Mouse (Mus musculus) forebrain, embryonic 11.5 days (tissue): ENCODE results near the gene Rbfox2. TPM values are rescaled to one million over a fixed set of nuclear protein-coding genes. Genes with fewer than 3 reads are reported as not detected.

Experiments used
- ATAC-seq: fragments of 200-750 bp; cut with Nextera tagmentation; replicated peaks from 2 replicates; pipeline ENCODE4 v1.8.0; 2017; ENCODE audit warnings: moderate TSS enrichment; ENCODE audit not compliant: low FRiP score
- DNase-seq: peaks from one replicate; pipeline ENCODE4 v3.0.0-alpha.2; 2017; ENCODE audit warnings: low spot score
- H3K27ac ChIP-seq: fragments of 300-500 bp; sonication (generic); 2 replicates; pipeline ENCODE4 v1.5.1; 2014; ENCODE audit warnings: low read depth, low read length
- H3K27me3 ChIP-seq: fragments of 300-500 bp; sonication (generic); 2 replicates; pipeline ENCODE4 v1.6.1; 2014; ENCODE audit warnings: mild to moderate bottlenecking, low read length, mixed read lengths; ENCODE audit not compliant: control insufficient read depth, insufficient read depth
- H3K36me3 ChIP-seq: fragments of 300-500 bp; sonication (generic); 2 replicates; pipeline ENCODE4 v1.6.1; 2014; ENCODE audit warnings: mild to moderate bottlenecking, low read length, moderate library complexity, mixed read lengths; ENCODE audit not compliant: control insufficient read depth, insufficient read depth
- H3K4me1 ChIP-seq: fragments of 300-500 bp; sonication (generic); replicated peaks from 2 replicates; pipeline ENCODE4 v1.6.1; 2014; ENCODE audit warnings: low read length, mixed read lengths; ENCODE audit not compliant: control insufficient read depth, insufficient read depth
- H3K4me2 ChIP-seq: fragments of 300-500 bp; sonication (generic); 2 replicates; pipeline ENCODE4 v1.6.1; 2014; ENCODE audit warnings: low read depth, mild to moderate bottlenecking, low read length, moderate library complexity, mixed read lengths; ENCODE audit not compliant: severe bottlenecking
- H3K4me3 ChIP-seq: fragments of 300-500 bp; sonication (generic); 2 replicates; pipeline ENCODE4 v1.5.1; 2014; ENCODE audit warnings: low read depth, low read length
- H3K9ac ChIP-seq: fragments of 300-500 bp; sonication (generic); 2 replicates; pipeline ENCODE4 v1.6.1; 2014; ENCODE audit warnings: low read length
- H3K9me3 ChIP-seq: fragments of 300-500 bp; sonication (generic); 2 replicates; pipeline ENCODE4 v1.6.1; 2016; ENCODE audit warnings: low read length, mixed read lengths; ENCODE audit not compliant: control insufficient read depth
- WGBS: fragments of 180-500 bp; shearing (Covaris S2); extraction: QIAGEN DNeasy Blood & Tissue Kit; methylation state at CpG from one replicate; pipeline ENCODE4 v1.1.7; 2014; 5-methylcytosine and 5-hydroxymethylcytosine counted together
- polyA plus RNA-seq: library from polyadenylated mRNA; unstranded; fragments of >200 nt; fragmentation: Nextera tagmentation; extraction: Ambion mirVana; gene quantifications from 2 replicates; pipeline ENCODE4 v1.2.1, GENCODE M21; 2014

The Rbfox2 gene
- polyA plus RNA-seq, 1 experiment from 2014 or later, result 68.2 TPM

GRCm38 (mm10) chr15:77124372-77125117 is 182.3 kb downstream of the Rbfox2 start:
- Histone ChIP-seq H3K4me2 (no peak overlapping the region), H3K27ac (no peak overlapping the region), H3K9me3 (no peaks in the 10 kb centered on the region), H3K4me3 (no peak overlapping the region), H3K4me1 (no peaks in the 10 kb centered on the region), H3K36me3 (no peaks in the 10 kb centered on the region), H3K9ac (no peak overlapping the region), H3K27me3 (no peaks in the 10 kb centered on the region)
- 96% methylated on average over 4 of the region's 4 CpGs for WGBS
- ATAC-seq (no peak), DNase-seq (no peak)

DNA sequence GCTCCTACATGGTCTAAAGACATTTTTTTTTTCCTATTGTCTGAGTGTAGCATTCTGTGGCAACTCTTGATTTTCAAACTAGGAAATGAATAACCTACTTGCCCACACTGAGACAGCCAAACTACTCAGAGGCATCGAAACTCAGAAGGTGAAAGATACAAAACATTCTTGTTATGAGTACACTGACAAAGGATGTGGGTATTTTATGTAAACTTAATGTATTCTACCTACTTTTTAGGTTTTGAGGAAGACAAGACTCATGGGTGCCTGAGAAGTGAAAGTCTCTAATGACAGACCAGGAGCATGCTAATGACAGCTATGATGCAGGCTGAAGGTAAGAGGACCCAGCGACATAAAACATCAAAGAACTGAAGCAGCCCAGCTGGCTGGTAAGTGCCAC is 184.0 kb downstream of the Rbfox2 start:
- ATAC-seq, result no peak
- Histone ChIP-seq H3K4me2 (no peak overlapping the region), H3K4me1 (no peaks in the 10 kb centered on the region), H3K36me3 (no peaks in the 10 kb centered on the region), H3K9me3 (no peaks in the 10 kb centered on the region), H3K4me3 (no peak overlapping the region), H3K9ac (no peak overlapping the region), H3K27me3 (no peaks in the 10 kb centered on the region), H3K27ac (no peak overlapping the region)
- 83% methylated on average over 2 of the region's 2 CpGs for WGBS
- no peak for DNase-seq

- DNase-seq, result no peak
- no peaks in the 10 kb centered on the region for H3K36me3 ChIP-seq
- 85% methylated on average over 6 of the region's 6 CpGs for WGBS
- H3K27me3 ChIP-seq, result no peaks in the 10 kb centered on the region
- no peak overlapping the region for H3K4me3 ChIP-seq
- no peak overlapping the region for H3K27ac ChIP-seq
- no peak for ATAC-seq
- no peak overlapping the region for H3K4me2 ChIP-seq
- no peak overlapping the region for H3K9ac ChIP-seq
- no peaks in the 10 kb centered on the region for H3K4me1 ChIP-seq
- H3K9me3 ChIP-seq, result no peaks in the 10 kb centered on the region
These were observed 184.6 kb downstream of the Rbfox2 start for GRCm38 (mm10) chr15:77122208-77122607.

DNA sequence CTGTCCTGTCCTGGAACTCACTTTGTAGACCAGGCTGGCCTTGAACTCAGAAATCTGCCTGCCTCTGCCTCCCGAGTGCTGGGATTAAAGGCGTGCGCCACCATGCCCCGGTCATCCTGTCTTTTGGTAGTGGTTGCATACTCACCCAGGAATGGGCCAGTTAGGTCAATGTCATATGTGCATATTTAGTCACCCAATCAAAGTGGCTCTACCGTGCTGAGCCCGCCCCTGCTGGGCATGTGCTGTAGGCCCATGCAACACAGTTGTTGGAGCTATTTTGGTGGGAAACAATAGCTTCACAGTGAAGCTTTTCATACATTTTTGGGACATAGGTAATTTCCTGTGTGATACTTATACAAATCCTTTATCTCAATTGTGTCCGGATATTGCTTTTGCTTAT is 187.1 kb downstream of the Rbfox2 start:
- Histone ChIP-seq H3K9ac (no peak overlapping the region), H3K9me3 (no peaks in the 10 kb centered on the region), H3K27ac (no peak overlapping the region), H3K4me1 (no peaks in the 10 kb centered on the region), H3K36me3 (no peaks in the 10 kb centered on the region), H3K4me2 (no peak overlapping the region), H3K4me3 (no peak overlapping the region), H3K27me3 (no peaks in the 10 kb centered on the region)
- ATAC-seq, result no peak
- DNase-seq, result no peak
- 97% methylated on average over 7 of the region's 7 CpGs for WGBS

- Histone ChIP-seq H3K9ac (no peak overlapping the region), H3K4me1 (no peaks in the 10 kb centered on the region), H3K4me2 (no peak overlapping the region), H3K27me3 (no peaks in the 10 kb centered on the region), H3K9me3 (no peaks in the 10 kb centered on the region), H3K27ac (no peak overlapping the region), H3K36me3 (no peaks in the 10 kb centered on the region; the same call in 1 of the 2 replicates), H3K4me3 (no peak overlapping the region)
- no peak for DNase-seq
- WGBS, result 60% methylated on average over 3 of the region's 3 CpGs
- ATAC-seq, result no peak
These were observed 189.6 kb downstream of the Rbfox2 start for GRCm38 (mm10) chr15:77117209-77117608.

DNA sequence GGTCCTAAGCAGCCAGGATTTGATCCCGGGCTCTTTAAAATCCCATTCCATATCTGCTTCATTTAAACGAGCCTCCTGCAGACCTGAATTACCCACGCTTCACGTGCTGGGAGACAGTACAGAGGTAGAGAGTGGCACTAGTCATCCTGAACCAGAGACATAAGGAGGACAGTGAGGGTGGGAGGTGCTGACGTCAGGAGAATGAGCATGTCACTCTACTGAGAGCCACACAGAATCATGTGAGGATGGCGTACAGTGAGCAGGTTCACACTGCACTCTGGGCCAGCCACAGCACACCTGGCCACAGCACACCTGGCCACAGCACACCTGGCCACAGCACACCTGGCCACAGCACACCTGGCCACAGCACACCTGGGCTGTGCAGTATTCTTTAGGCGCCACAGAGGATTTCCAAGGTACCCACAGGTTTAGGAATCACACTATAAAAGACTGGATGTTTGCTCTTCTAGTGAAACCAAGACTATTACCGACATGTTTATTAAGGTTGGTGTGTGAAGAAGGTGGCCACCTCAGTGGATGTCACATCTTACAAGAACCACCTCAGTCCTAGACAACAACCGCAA is 190.6 kb downstream of the Rbfox2 start:
- Histone ChIP-seq H3K9me3 (no peaks in the 10 kb centered on the region), H3K27ac (no peak overlapping the region), H3K4me1 (no peaks in the 10 kb centered on the region), H3K9ac (no peak overlapping the region), H3K36me3 (no peaks in the 10 kb centered on the region; the same call in 1 of the 2 replicates), H3K27me3 (no peaks in the 10 kb centered on the region), H3K4me2 (no peak overlapping the region), H3K4me3 (no peak overlapping the region)
- DNase-seq (no peak), ATAC-seq (no peak)
- 90% methylated on average over 9 of the region's 9 CpGs for WGBS

DNA sequence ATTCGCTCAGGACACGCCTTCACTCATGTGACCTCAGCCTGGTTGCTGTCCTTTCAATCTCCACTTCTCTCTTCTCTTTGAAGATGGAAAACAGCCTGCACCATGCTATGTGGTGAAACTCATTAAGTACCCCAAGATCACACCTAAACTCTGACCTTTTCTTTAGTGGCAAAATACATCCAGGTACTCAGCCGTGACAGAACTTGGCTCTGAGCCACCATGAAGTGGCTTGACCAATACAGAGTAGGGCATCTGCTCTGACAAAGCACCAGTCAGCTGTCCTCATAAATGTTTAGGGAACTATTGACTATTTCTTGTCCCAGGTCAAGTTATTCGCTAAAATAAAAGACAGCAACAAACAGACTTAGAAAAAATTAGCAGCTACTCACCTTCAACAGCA is 191.3 kb downstream of the Rbfox2 start:
- ATAC-seq, result no peak
- no peak overlapping the region for H3K4me2 ChIP-seq
- no peaks in the 10 kb centered on the region for H3K27me3 ChIP-seq
- H3K9ac ChIP-seq, result no peak overlapping the region
- no peaks in the 10 kb centered on the region for H3K9me3 ChIP-seq
- no peaks in the 10 kb centered on the region; the same call in 1 of the 2 replicates for H3K36me3 ChIP-seq
- no peaks in the 10 kb centered on the region for H3K4me1 ChIP-seq
- DNase-seq, result no peak
- no peak overlapping the region for H3K4me3 ChIP-seq
- no peak overlapping the region for H3K27ac ChIP-seq
- WGBS, result 88% methylated on average over 4 of the region's 4 CpGs

DNA sequence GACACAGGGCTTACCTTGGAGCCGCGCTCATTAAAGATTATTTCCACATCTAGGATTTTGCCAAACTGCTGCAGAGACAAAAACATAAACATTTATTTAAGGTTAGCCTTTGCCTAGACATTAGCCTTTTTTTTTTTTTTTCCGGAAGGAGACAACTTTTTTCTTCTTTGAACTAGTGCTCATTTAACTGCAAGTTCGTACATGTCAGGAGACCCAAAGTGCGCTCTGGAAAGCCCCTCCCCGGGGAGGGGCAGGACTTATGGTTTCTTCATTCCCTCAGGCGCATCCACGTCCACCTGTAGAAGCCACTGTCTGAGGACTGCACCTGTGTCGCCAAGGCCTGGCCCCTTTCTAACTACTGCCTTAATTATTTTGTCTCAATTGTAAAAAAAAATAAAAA is 193.2 kb downstream of the Rbfox2 start:
- no peak overlapping the region for H3K27ac ChIP-seq
- no peaks in the 10 kb centered on the region for H3K9me3 ChIP-seq
- H3K4me1 ChIP-seq, result no peaks in the 10 kb centered on the region
- no peaks in the 10 kb centered on the region; the same call in 1 of the 2 replicates for H3K36me3 ChIP-seq
- no peak for DNase-seq
- no peak overlapping the region for H3K4me2 ChIP-seq
- no peak overlapping the region for H3K9ac ChIP-seq
- H3K4me3 ChIP-seq, result no peak overlapping the region
- ATAC-seq, result no peak
- H3K27me3 ChIP-seq, result no peaks in the 10 kb centered on the region
- 96% methylated on average over 9 of the region's 9 CpGs for WGBS

- H3K9me3 ChIP-seq, result no peaks in the 10 kb centered on the region
- H3K9ac ChIP-seq, result no peak overlapping the region
- H3K36me3 ChIP-seq, result no peaks in the 10 kb centered on the region; the same call in 1 of the 2 replicates
- 89% methylated on average over 2 of the region's 2 CpGs for WGBS
- no peak overlapping the region for H3K27ac ChIP-seq
- ATAC-seq (no peak), DNase-seq (no peak)
- H3K4me2 ChIP-seq, result no peak overlapping the region
- no peak overlapping the region for H3K4me3 ChIP-seq
- no peaks in the 10 kb centered on the region for H3K4me1 ChIP-seq
- no peaks in the 10 kb centered on the region for H3K27me3 ChIP-seq
These were observed 194.4 kb downstream of the Rbfox2 start for GRCm38 (mm10) chr15:77112378-77112777.
